Mouse (Mus musculus): ENCODE data around the gene Olfr497.

Olfr497 gene

DNA sequence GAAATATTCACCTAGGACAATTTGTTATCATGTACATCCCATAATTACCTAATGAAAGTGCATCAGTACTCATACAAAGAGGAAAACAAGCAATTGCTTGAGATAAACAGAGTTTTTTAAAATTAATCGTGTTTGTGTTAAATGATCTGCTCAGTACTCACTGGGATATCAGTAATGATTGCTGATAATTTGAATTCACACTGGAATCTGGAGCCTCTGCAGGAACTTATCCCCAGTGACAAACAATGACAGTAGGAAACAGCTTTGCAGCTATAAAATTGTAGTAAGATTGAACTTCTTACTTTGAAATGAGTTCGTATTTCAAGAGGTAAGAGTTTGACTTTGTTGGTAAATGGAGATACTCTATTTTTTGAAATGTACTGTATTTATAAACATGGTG lies at the start of gene Olfr497:
Gene Olfr497 (plus strand): TSS at position 301 of the 400 bp plus-strand sequence.
- DNase-seq = no peak

DNA sequence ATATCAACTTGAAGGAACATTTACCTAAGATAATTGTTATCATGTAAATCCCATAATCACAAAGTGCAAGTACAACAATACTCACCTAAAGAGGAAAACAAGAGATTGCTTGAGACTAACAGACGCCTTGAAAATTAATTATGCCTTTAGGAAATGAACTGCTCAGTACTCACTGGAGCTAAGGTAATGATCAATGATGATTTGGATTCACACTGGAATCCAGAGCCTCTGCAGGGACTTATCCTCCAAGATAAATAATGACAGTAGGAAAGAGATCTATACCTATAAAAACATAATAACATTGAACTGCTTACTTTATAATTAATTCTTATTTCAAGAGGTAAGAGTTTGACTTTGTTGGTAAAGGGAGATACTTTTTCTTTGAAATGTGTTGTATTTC lies 27.4 kb upstream of the Olfr497 start, which contains the start of gene Olfr495:
Gene Olfr495 (plus strand): TSS at position 301 of the 400 bp plus-strand sequence.
- no peak for DNase-seq

DNA sequence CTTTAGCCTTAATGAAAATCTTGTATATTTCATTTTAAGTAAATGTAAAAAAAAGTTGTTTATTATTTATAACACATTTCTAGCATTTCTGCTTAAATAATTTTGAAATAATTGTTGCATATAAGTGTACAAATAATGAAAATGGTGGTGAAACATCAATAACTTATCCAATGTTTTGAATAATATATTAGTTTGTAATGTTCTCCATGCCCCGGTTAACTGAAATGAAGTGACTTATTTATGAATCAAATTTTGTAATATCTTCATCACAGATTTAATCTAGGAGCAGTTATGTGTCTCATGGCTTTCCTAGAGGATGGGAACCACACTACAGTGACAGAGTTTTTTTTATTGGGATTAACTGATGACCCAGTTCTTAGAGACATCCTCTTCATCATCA lies 44.8 kb downstream of the Olfr497 start, which contains the start of gene Olfr498:
Gene Olfr498 (plus strand): TSS at position 301 of the 400 bp plus-strand sequence.
- DNase-seq = no peak
